Mouse (Mus musculus) heart, postnatal 25 days (tissue): ENCODE measurements around the gene Dusp27. TPM values are rescaled to one million over a fixed set of nuclear protein-coding genes. Genes with fewer than 3 reads are reported as not detected.

Experiments used
- DNase-seq: peaks from one replicate; pipeline ENCODE4 v3.0.0; 2022; ENCODE audit warnings: low spot score
- intact Hi-C: fragments of 180-260 bp; cut with DNase I; formaldehyde crosslinking; loops from one replicate; pipeline ENCODE4 v1.15.1; 2025
- total RNA-seq, 2 experiments: library from RNA; stranded (reverse); gene quantifications; 2 replicates each; pipeline ENCODE4 v1.2.3; 2021

Dusp27 gene
- total RNA-seq, 2 experiments from 2014 or later: 42.5 to 48.0 TPM

- no peak for DNase-seq
- intact Hi-C loops: no loop called here
Observed at GRCm38 (mm10) chr1:166117866-166118639, 9.7 kb downstream of the Dusp27 start.

- no peak for DNase-seq
Observed at GRCm38 (mm10) chr1:166115719-166116118, 12.0 kb downstream of the Dusp27 start.

GRCm38 (mm10) chr1:166114986-166115385, 12.7 kb downstream of the Dusp27 start:
- intact Hi-C loops: no loop called here
- DNase-seq: no peak

More at GRCm38 (mm10) chr1:166115719-166116118, 12.0 kb downstream of the Dusp27 start:
- intact Hi-C loops: no loop called here

GRCm38 (mm10) chr1:166105464-166105863, 22.3 kb downstream of the Dusp27 start:
- DNase-seq: no peak
- intact Hi-C loops: no loop called here

- intact Hi-C loops: no loop called here
- DNase-seq: no peak
Observed at GRCm38 (mm10) chr1:166104858-166105257, 22.9 kb downstream of the Dusp27 start.

GRCm38 (mm10) chr1:166102920-166103608, 24.7 kb downstream of the Dusp27 start:
- no peak for DNase-seq

GRCm38 (mm10) chr1:166098120-166098519, 29.6 kb downstream of the Dusp27 start:
- intact Hi-C loops: no loop called here
- DNase-seq: no peak

More at GRCm38 (mm10) chr1:166102920-166103608, 24.7 kb downstream of the Dusp27 start:
- intact Hi-C loops: loop anchor here (2.0 kb wide), 1 partner anchor 50 kb away; no protein-coding TSS in a partner anchor

GRCm38 (mm10) chr1:166094462-166094861, 33.3 kb downstream of the Dusp27 start:
- intact Hi-C loops: no loop called here

GRCm38 (mm10) chr1:166090306-166090705, 37.4 kb downstream of the Dusp27 start:
- intact Hi-C loops: no loop called here
- no peak for DNase-seq

More at GRCm38 (mm10) chr1:166094462-166094861, 33.3 kb downstream of the Dusp27 start:
- DNase-seq: no peak

GRCm38 (mm10) chr1:166089739-166090138, 38.0 kb downstream of the Dusp27 start:
- intact Hi-C loops: no loop called here
- no peak for DNase-seq

- intact Hi-C loops: no loop called here
- DNase-seq: no peak
Observed at GRCm38 (mm10) chr1:166089337-166089736, 38.4 kb downstream of the Dusp27 start.

- no peak for DNase-seq
- intact Hi-C loops: no loop called here
Observed at GRCm38 (mm10) chr1:166088446-166089170, 39.1 kb downstream of the Dusp27 start.

- intact Hi-C loops: no loop called here
- DNase-seq: no peak
Observed at GRCm38 (mm10) chr1:166077052-166077735, 50.5 kb downstream of the Dusp27 start.

- no peak for DNase-seq
- intact Hi-C loops: no loop called here
Observed at GRCm38 (mm10) chr1:166067856-166068440, 59.8 kb downstream of the Dusp27 start.

- DNase-seq: no peak
- intact Hi-C loops: no loop called here
Observed at GRCm38 (mm10) chr1:166063870-166064269, 63.9 kb downstream of the Dusp27 start.

- intact Hi-C loops: no loop called here
- no peak for DNase-seq
Observed at GRCm38 (mm10) chr1:166061532-166061931, 66.2 kb downstream of the Dusp27 start.

- intact Hi-C loops: no loop called here
- no peak for DNase-seq
Observed at GRCm38 (mm10) chr1:166060406-166060805, 67.3 kb downstream of the Dusp27 start.

GRCm38 (mm10) chr1:166056098-166056756, 71.5 kb downstream of the Dusp27 start:
- intact Hi-C loops: no loop called here
- DNase-seq: no peak
